8 mouse cellular contexts compared by ENCODE assay signal in genomic region chr9:56121097-56121496, GRCm38 (mm10). TPM values are rescaled to one million over a fixed set of nuclear protein-coding genes. Genes with fewer than 3 reads are reported as not detected.
DNase-seq lines count a peak whose midpoint lies in the region; ATAC-seq and TF ChIP-seq lines count a peak whose summit lies in the region.

No protein-coding gene starts in this region.

- H3K4me2 ChIP-seq in hindbrain, embryonic 16.5 days (ENCODE audit: low read length) = 0 out of 2 replicates have a peak overlapping the region, but pooled peaks have one; percentile 11
- H3K4me2 ChIP-seq in limb, embryonic 12.5 days = peak overlapping the region; percentile 26; the same call in 1 of the 2 replicates

- no peak for TF ChIP-seq POLR2A in cortical plate, adult 2 months (IDR thresholded peaks at IDR 0.05; ENCODE audit: extremely low read depth, insufficient read depth, low read length)

- peaks cover 2% of the 10 kb centered on the region; the same call in 1 of the 2 replicates for H3K4me1 ChIP-seq in cortical plate, adult 2 months (ENCODE audit: control insufficient read depth, insufficient read depth, low read length)
- peaks cover 7% of the 10 kb centered on the region for H3K4me1 ChIP-seq in hindbrain, embryonic 16.5 days (ENCODE audit: control insufficient read depth, insufficient read depth, low read depth, low read length)
- peaks cover 15% of the 10 kb centered on the region for H3K4me1 ChIP-seq in limb, embryonic 12.5 days (replicated peaks)

- peak; percentile 84 for TF ChIP-seq CTCF in C2C12 (IDR thresholded peaks at IDR 0.05; ENCODE audit: control insufficient read depth, insufficient read depth, insufficient read length)
- TF ChIP-seq CTCF in cortical plate, adult 2 months (IDR thresholded peaks at IDR 0.05; ENCODE audit: extremely low read depth, insufficient read depth, low read length) = peak; percentile 57

- H3K27me3 ChIP-seq in C2C12 (ENCODE audit: control insufficient read depth, insufficient read depth, insufficient read length) = no peaks in the 10 kb centered on the region
- H3K27me3 ChIP-seq in hindbrain, embryonic 16.5 days (replicated peaks; ENCODE audit: control insufficient read depth, insufficient read depth, low read length) = no peaks in the 10 kb centered on the region
- no peaks in the 10 kb centered on the region for H3K27me3 ChIP-seq in limb, embryonic 12.5 days

- H3K79me3 ChIP-seq in C2C12 (ENCODE audit: low read depth) = no peaks in the 10 kb centered on the region

- peak; percentile 35; the same call in 1 of the 2 replicates for ATAC-seq in hindbrain, embryonic 16.5 days
- peak; percentile 56; the same call in 1 of the 2 replicates for ATAC-seq in limb, embryonic 12.5 days (ENCODE audit: insufficient number of reproducible peaks, insufficient read depth, low FRiP score, low TSS enrichment, low read depth)

- no peaks in the 10 kb centered on the region for H3K79me2 ChIP-seq in C2C12 (ENCODE audit: control insufficient read depth, insufficient read depth)

- H3ac ChIP-seq in C2C12 (ENCODE audit: control insufficient read depth, insufficient read length, low read depth) = no peak overlapping the region

- 26% methylated on average over 7 of the region's 7 CpGs for WGBS in hindbrain, embryonic 16.5 days
- 23% methylated on average over 7 of the region's 7 CpGs for WGBS in limb, embryonic 12.5 days

- no peak overlapping the region for H3K4me3 ChIP-seq in C2C12 (ENCODE audit: insufficient read depth, poor library complexity, severe bottlenecking)
- no peak overlapping the region for H3K4me3 ChIP-seq in cortical plate, adult 2 months (ENCODE audit: insufficient read depth, low read length)
- H3K4me3 ChIP-seq in hindbrain, embryonic 16.5 days (ENCODE audit: low read length) = no peak overlapping the region
- H3K4me3 ChIP-seq in limb, embryonic 12.5 days (replicated peaks) = no peak overlapping the region

- no peak overlapping the region for H3K9ac ChIP-seq in hindbrain, embryonic 16.5 days (ENCODE audit: low read depth, low read length)
- no peak overlapping the region for H3K9ac ChIP-seq in limb, embryonic 12.5 days (replicated peaks)

- DNase-seq in cerebellum, postnatal 25 days = peak; percentile 36 to 62
- no peak for DNase-seq in cerebellum, adult 11-12 months
- DNase-seq in naive thymus-derived CD4-positive, alpha-beta T cell, adult 2 months (ENCODE audit: low read depth) = peak; percentile 34
- peak; percentile 49 for DNase-seq in thymus, postnatal 25 days

- H3K36me3 ChIP-seq in C2C12 (ENCODE audit: control insufficient read depth, insufficient read depth) = no peaks in the 10 kb centered on the region
- H3K36me3 ChIP-seq in hindbrain, embryonic 16.5 days (ENCODE audit: control insufficient read depth, insufficient read depth, low read length) = no peaks in the 10 kb centered on the region
- no peaks in the 10 kb centered on the region for H3K36me3 ChIP-seq in limb, embryonic 12.5 days

- H3K9me3 ChIP-seq in hindbrain, embryonic 16.5 days (ENCODE audit: control insufficient read depth, low read length) = no peaks in the 10 kb centered on the region
- no peaks in the 10 kb centered on the region for H3K9me3 ChIP-seq in limb, embryonic 12.5 days

- no peak overlapping the region for H3K27ac ChIP-seq in cortical plate, adult 2 months (ENCODE audit: insufficient read depth, low read length)
- no peak overlapping the region for H3K27ac ChIP-seq in hindbrain, embryonic 16.5 days (ENCODE audit: low read depth, low read length)
- no peak overlapping the region for H3K27ac ChIP-seq in limb, embryonic 12.5 days

TF ChIP-seq in C2C12, 6 proteins besides CTCF, POLR2A, EP300 and RAD21:
- TF ChIP-seq USF1 (IDR thresholded peaks at IDR 0.05; ENCODE audit: low read depth) = no peak
- TF ChIP-seq MAX (IDR thresholded peaks at IDR 0.05) = peak; percentile 89
- TF ChIP-seq FOSL1 (IDR thresholded peaks at IDR 0.05; ENCODE audit: insufficient read depth, low read length, poor library complexity, severe bottlenecking) = no peak
- no peak for TF ChIP-seq CEBPB (IDR thresholded peaks at IDR 0.05; ENCODE audit: low read depth)
- TF ChIP-seq MYOD1 (IDR thresholded peaks at IDR 0.05; ENCODE audit: control insufficient read depth, insufficient read length, low read depth) = no peak
- no peak for TF ChIP-seq MYOG (IDR thresholded peaks at IDR 0.05; ENCODE audit: control insufficient read depth, extremely low read depth, insufficient read length)

RNA-seq across cellular contexts. Expression of gene Pstpip1, which starts 31.3 kb away (rescaled TPM):
- polyA plus RNA-seq in C2C12 (2012; fragmentation: generic; extraction: Trizol) = 1.0 TPM
- polyA plus RNA-seq in cortical plate, adult 2 months (2012; rRNA removed) = 2.7 and 3.2 TPM in 2 replicates
- 0.64 and 0.87 TPM in 2 replicates for polyA plus RNA-seq in hindbrain, embryonic 16.5 days (2015; fragmentation: Nextera tagmentation; extraction: Ambion mirVana)
- polyA plus RNA-seq in limb, embryonic 12.5 days (2016; fragmentation: Nextera tagmentation; extraction: Ambion mirVana) = 1.0 and 1.5 TPM in 2 replicates

RNA-seq across cellular contexts. Expression of gene Tspan3, which starts 44.2 kb away (rescaled TPM):
- polyA plus RNA-seq in C2C12 (2012; fragmentation: generic; extraction: Trizol) = 60.6 TPM
- polyA plus RNA-seq in cortical plate, adult 2 months (2012; rRNA removed) = 452 and 461 TPM in 2 replicates
- 641 and 689 TPM in 2 replicates for polyA plus RNA-seq in hindbrain, embryonic 16.5 days (2015; fragmentation: Nextera tagmentation; extraction: Ambion mirVana)
- polyA plus RNA-seq in limb, embryonic 12.5 days (2016; fragmentation: Nextera tagmentation; extraction: Ambion mirVana) = 424 and 455 TPM in 2 replicates
